Mouse (Mus musculus) limb, embryonic 13.5 days (tissue): Measurements from ENCODE around the gene Kdm6a. TPM values are rescaled to one million over a fixed set of nuclear protein-coding genes. Genes with fewer than 3 reads are reported as not detected.

Experiments
- ATAC-seq: fragments of 200-750 bp; cut with Nextera tagmentation; 2 replicates; pipeline ENCODE4 v1.8.0; 2017; ENCODE audit warnings: low read depth, moderate number of reproducible peaks, moderate TSS enrichment; ENCODE audit not compliant: low FRiP score
- H3K27ac ChIP-seq: fragments of 300-500 bp; sonication (generic); 2 replicates; pipeline ENCODE4 v1.5.1; 2015; ENCODE audit warnings: inconsistent platforms, mild to moderate bottlenecking, moderate library complexity
- H3K27me3 ChIP-seq: fragments of 300-500 bp; sonication (generic); 2 replicates; pipeline ENCODE4 v1.6.1; 2015; ENCODE audit warnings: mild to moderate bottlenecking, inconsistent platforms
- H3K36me3 ChIP-seq: fragments of 300-500 bp; sonication (generic); 2 replicates; pipeline ENCODE4 v1.6.1; 2015; ENCODE audit warnings: inconsistent platforms, mild to moderate bottlenecking, moderate library complexity
- H3K4me1 ChIP-seq: fragments of 300-500 bp; sonication (generic); 2 replicates; pipeline ENCODE4 v1.6.1; 2015; ENCODE audit warnings: inconsistent platforms
- H3K4me2 ChIP-seq: fragments of 300-500 bp; sonication (generic); replicated peaks from 2 replicates; pipeline ENCODE4 v1.6.1; 2015; ENCODE audit warnings: inconsistent platforms, mild to moderate bottlenecking, moderate library complexity
- H3K4me3 ChIP-seq: fragments of 300-500 bp; sonication (generic); 2 replicates; pipeline ENCODE4 v1.5.1; 2015; ENCODE audit warnings: moderate library complexity, mild to moderate bottlenecking, inconsistent platforms
- H3K9ac ChIP-seq: fragments of 300-500 bp; sonication (generic); 2 replicates; pipeline ENCODE4 v1.6.1; 2015; ENCODE audit warnings: mild to moderate bottlenecking, inconsistent platforms
- H3K9me3 ChIP-seq: fragments of 300-500 bp; sonication (generic); 2 replicates; pipeline ENCODE4 v1.6.1; 2016; ENCODE audit warnings: inconsistent platforms
- WGBS: fragments of 180-500 bp; shearing (Covaris S2); methylation state at CpG from one replicate; pipeline ENCODE4 v1.1.7; 2015; 5-methylcytosine and 5-hydroxymethylcytosine counted together
- polyA plus RNA-seq: library from polyadenylated mRNA; unstranded; fragments of >200 nt; fragmentation: Nextera tagmentation; extraction: Ambion mirVana; gene quantifications from 2 replicates; pipeline ENCODE4 v1.2.1, GENCODE M21; 2015

Gene Kdm6a
- polyA plus RNA-seq, 1 experiment from 2014 or later: 25.5 TPM

GRCm38 (mm10) chrX:18179492-18179891 is 17.1 kb downstream of the Kdm6a start:
- WGBS: 86% methylated on average over 1 of the region's 1 CpGs
- no peaks in the 10 kb centered on the region for H3K36me3 ChIP-seq
- H3K9ac ChIP-seq: no peak overlapping the region
- H3K4me1 ChIP-seq: 0 out of 2 replicates have a peak, but pooled peaks cover 4% of the 10 kb centered on the region
- ATAC-seq: no peak
- H3K4me3 ChIP-seq: no peak overlapping the region
- H3K4me2 ChIP-seq: no peak overlapping the region
- no peaks in the 10 kb centered on the region for H3K27me3 ChIP-seq
- no peak overlapping the region for H3K27ac ChIP-seq
- no peaks in the 10 kb centered on the region for H3K9me3 ChIP-seq

- Histone ChIP-seq H3K27ac (no peak overlapping the region), H3K4me2 (no peak overlapping the region), H3K4me3 (no peak overlapping the region), H3K9ac (no peak overlapping the region), H3K4me1 (no peaks in the 10 kb centered on the region), H3K36me3 (no peaks in the 10 kb centered on the region), H3K9me3 (no peaks in the 10 kb centered on the region), H3K27me3 (no peaks in the 10 kb centered on the region)
- ATAC-seq: no peak
Measured at GRCm38 (mm10) chrX:18187203-18187602, 24.8 kb downstream of the Kdm6a start.

GRCm38 (mm10) chrX:18188293-18188692 is 25.9 kb downstream of the Kdm6a start:
- Histone ChIP-seq H3K4me2 (no peak overlapping the region), H3K36me3 (no peaks in the 10 kb centered on the region), H3K27me3 (no peaks in the 10 kb centered on the region), H3K27ac (no peak overlapping the region), H3K9me3 (no peaks in the 10 kb centered on the region), H3K4me3 (no peak overlapping the region), H3K4me1 (no peaks in the 10 kb centered on the region), H3K9ac (no peak overlapping the region)
- ATAC-seq: no peak
- WGBS: 89% methylated on average over 2 of the region's 2 CpGs

- Histone ChIP-seq H3K9ac (no peak overlapping the region), H3K36me3 (peaks cover 11% of the 10 kb centered on the region), H3K4me3 (no peak overlapping the region), H3K4me1 (no peaks in the 10 kb centered on the region), H3K4me2 (no peak overlapping the region), H3K27ac (no peak overlapping the region), H3K9me3 (no peaks in the 10 kb centered on the region), H3K27me3 (no peaks in the 10 kb centered on the region)
- WGBS: 92% methylated on average over 1 of the region's 1 CpGs
- no peak for ATAC-seq
Measured at GRCm38 (mm10) chrX:18239572-18239971, 77.2 kb downstream of the Kdm6a start.

GRCm38 (mm10) chrX:18250621-18251020 is 88.2 kb downstream of the Kdm6a start:
- no peak overlapping the region for H3K27ac ChIP-seq
- no peaks in the 10 kb centered on the region for H3K9me3 ChIP-seq
- no peak overlapping the region for H3K9ac ChIP-seq
- 95% methylated on average over 4 of the region's 4 CpGs for WGBS
- ATAC-seq: no peak
- H3K27me3 ChIP-seq: no peaks in the 10 kb centered on the region
- no peak overlapping the region for H3K4me3 ChIP-seq
- H3K4me2 ChIP-seq: no peak overlapping the region
- peaks cover 22% of the 10 kb centered on the region for H3K36me3 ChIP-seq
- H3K4me1 ChIP-seq: no peaks in the 10 kb centered on the region

- Histone ChIP-seq H3K9ac (no peak overlapping the region), H3K27ac (no peak overlapping the region), H3K4me2 (no peak overlapping the region), H3K4me3 (no peak overlapping the region), H3K36me3 (peaks cover 36% of the 10 kb centered on the region), H3K27me3 (no peaks in the 10 kb centered on the region), H3K9me3 (no peaks in the 10 kb centered on the region), H3K4me1 (no peaks in the 10 kb centered on the region)
- no peak for ATAC-seq
- 61% methylated on average over 4 of the region's 4 CpGs for WGBS
Measured at GRCm38 (mm10) chrX:18254767-18255166, 92.4 kb downstream of the Kdm6a start.

GRCm38 (mm10) chrX:18258238-18258809 is 95.9 kb downstream of the Kdm6a start:
- H3K36me3 ChIP-seq: peaks cover 26% of the 10 kb centered on the region
- H3K4me1 ChIP-seq: no peaks in the 10 kb centered on the region
- H3K9me3 ChIP-seq: no peaks in the 10 kb centered on the region
- no peak for ATAC-seq
- H3K27me3 ChIP-seq: no peaks in the 10 kb centered on the region
- no peak overlapping the region for H3K27ac ChIP-seq
- no peak overlapping the region for H3K9ac ChIP-seq
- no peak overlapping the region for H3K4me2 ChIP-seq
- no peak overlapping the region for H3K4me3 ChIP-seq
- 95% methylated on average over 8 of the region's 8 CpGs for WGBS

GRCm38 (mm10) chrX:18278561-18278960 is 116.2 kb downstream of the Kdm6a start:
- no peak for ATAC-seq
- no peak overlapping the region for H3K4me2 ChIP-seq
- 71% methylated on average over 5 of the region's 5 CpGs for WGBS
- no peaks in the 10 kb centered on the region for H3K4me1 ChIP-seq
- no peaks in the 10 kb centered on the region for H3K9me3 ChIP-seq
- no peak overlapping the region for H3K27ac ChIP-seq
- no peak overlapping the region for H3K4me3 ChIP-seq
- H3K36me3 ChIP-seq: 0 out of 2 replicates have a peak, but pooled peaks cover 4% of the 10 kb centered on the region
- no peak overlapping the region for H3K9ac ChIP-seq
- H3K27me3 ChIP-seq: no peaks in the 10 kb centered on the region

GRCm38 (mm10) chrX:18280134-18280533 is 117.8 kb downstream of the Kdm6a start:
- H3K9ac ChIP-seq: no peak overlapping the region
- H3K27ac ChIP-seq: no peak overlapping the region
- H3K4me3 ChIP-seq: no peak overlapping the region
- H3K27me3 ChIP-seq: no peaks in the 10 kb centered on the region
- no peaks in the 10 kb centered on the region for H3K4me1 ChIP-seq
- H3K36me3 ChIP-seq: no peaks in the 10 kb centered on the region
- ATAC-seq: no peak
- no peak overlapping the region for H3K4me2 ChIP-seq
- H3K9me3 ChIP-seq: no peaks in the 10 kb centered on the region

Other genes with a start within 250 kb of the Kdm6a start
- not detected in 2 replicates for gene Dusp21, start 16.7 kb upstream of the Kdm6a start, polyA plus RNA-seq